Mouse (Mus musculus) limb, embryonic 14.5 days (tissue): ENCODE results near the gene Gm3047. TPM values are rescaled to one million over a fixed set of nuclear protein-coding genes. Genes with fewer than 3 reads are reported as not detected.
"Not testable (repeated sequence)": the region's sequence is repeated elsewhere in the genome, so short reads cannot be mapped to it uniquely, and the experiment has no call there.

Experiments used
- ATAC-seq: fragments of 200-750 bp; cut with Nextera tagmentation; 2 replicates; pipeline ENCODE4 v1.8.0; 2017; ENCODE audit warnings: low read depth, moderate number of reproducible peaks, moderate TSS enrichment; ENCODE audit not compliant: low FRiP score
- DNase-seq: peaks from one replicate; pipeline ENCODE4 v3.0.0-alpha.2; 2015; ENCODE audit warnings: low spot score
- H3K27ac ChIP-seq: fragments of 300-500 bp; sonication (generic); replicated peaks from 2 replicates; pipeline ENCODE4 v1.5.1; 2014; ENCODE audit warnings: low read depth, mild to moderate bottlenecking, low read length, moderate library complexity, mixed read lengths
- H3K27me3 ChIP-seq: fragments of 300-500 bp; sonication (generic); 2 replicates; pipeline ENCODE4 v1.6.1; 2014; ENCODE audit warnings: low read length, mixed read lengths; ENCODE audit not compliant: control insufficient read depth, insufficient read depth
- H3K36me3 ChIP-seq: fragments of 300-500 bp; sonication (generic); 2 replicates; pipeline ENCODE4 v1.6.1; 2014; ENCODE audit warnings: mild to moderate bottlenecking, low read length, moderate library complexity, mixed read lengths; ENCODE audit not compliant: control insufficient read depth, insufficient read depth
- H3K4me1 ChIP-seq: fragments of 300-500 bp; sonication (generic); 2 replicates; pipeline ENCODE4 v1.6.1; 2014; ENCODE audit warnings: antibody characterized with exemption, low read length, mixed read lengths; ENCODE audit not compliant: control insufficient read depth, insufficient read depth
- H3K4me2 ChIP-seq: fragments of 300-500 bp; sonication (generic); replicated peaks from 2 replicates; pipeline ENCODE4 v1.6.1; 2014; ENCODE audit warnings: low read depth, mild to moderate bottlenecking, low read length, moderate library complexity; ENCODE audit not compliant: severe bottlenecking
- H3K4me3 ChIP-seq: fragments of 300-500 bp; sonication (generic); replicated peaks from 2 replicates; pipeline ENCODE4 v1.5.1; 2014; ENCODE audit warnings: low read length
- H3K9ac ChIP-seq: fragments of 300-500 bp; sonication (generic); 2 replicates; pipeline ENCODE4 v1.6.1; 2014; ENCODE audit warnings: mild to moderate bottlenecking, low read depth, low read length, moderate library complexity; ENCODE audit not compliant: severe bottlenecking
- H3K9me3 ChIP-seq: fragments of 300-500 bp; sonication (generic); 2 replicates; pipeline ENCODE4 v1.6.1; 2016; ENCODE audit warnings: low read length; ENCODE audit not compliant: control insufficient read depth
- WGBS: fragments of 180-500 bp; shearing (Covaris S2); extraction: QIAGEN DNeasy Blood & Tissue Kit; methylation state at CpG from one replicate; pipeline ENCODE4 v1.1.7; 2014; 5-methylcytosine and 5-hydroxymethylcytosine counted together
- polyA plus RNA-seq, 2 experiments: library from polyadenylated mRNA; depleted of rRNA in 1 of 2; stranded (reverse) in 1 of 2; unstranded in 1 of 2; fragments of >200 nt; fragmentation: Nextera tagmentation in 1 of 2; extraction: Ambion mirVana in 1 of 2; gene quantifications; 2 replicates each; pipeline versions ENCODE4 v1.2.1 to v1.2.3; 2012 to 2014

Gm3047 gene
- polyA plus RNA-seq (2012; rRNA removed), result not detected in 2 replicates
- polyA plus RNA-seq (2014; fragmentation: Nextera tagmentation; extraction: Ambion mirVana), result not detected in 2 replicates

DNA sequence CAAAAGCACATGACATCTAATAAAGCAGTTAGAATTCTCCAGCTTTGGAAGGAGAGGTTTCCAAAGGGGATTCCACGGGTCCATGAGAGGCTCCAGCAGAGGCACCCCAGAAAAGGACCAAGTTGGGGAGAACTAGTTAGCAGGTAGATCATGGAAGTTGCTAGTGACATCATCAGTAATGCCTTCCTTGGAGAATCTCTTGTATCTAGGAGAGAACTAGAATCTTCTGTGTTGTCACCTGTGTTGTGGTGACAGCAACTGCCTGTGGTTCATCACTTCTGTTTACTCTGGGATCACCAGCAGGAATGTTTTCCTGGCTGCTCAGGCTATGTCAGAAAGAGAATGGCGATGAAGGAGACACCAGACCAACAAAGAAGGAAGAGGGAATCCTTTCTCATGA is at the start of gene Gm3047:
Gm3047 (plus strand) TSS at position 301 of the 400 bp plus-strand sequence.
- not testable (repeated sequence) for H3K4me2 ChIP-seq, DNase-seq, H3K36me3 ChIP-seq, ATAC-seq, H3K27ac ChIP-seq, H3K9me3 ChIP-seq, H3K9ac ChIP-seq, H3K4me1 ChIP-seq, H3K27me3 ChIP-seq, H3K4me3 ChIP-seq
- WGBS, result no CpG with 5 or more reads among the region's 2 CpGs

Other genes starting within 250 kb of the Gm3047 start
- gene Gm3149, start 238.1 kb upstream of the Gm3047 start, polyA plus RNA-seq (2012; rRNA removed), result not detected in 2 replicates
- not detected in 2 replicates for gene Gm3149, start 238.1 kb upstream of the Gm3047 start, polyA plus RNA-seq (2014; fragmentation: Nextera tagmentation; extraction: Ambion mirVana)
- gene 2610042L04Rik, start 220.6 kb upstream of the Gm3047 start, polyA plus RNA-seq (2012; rRNA removed), result 0.15 and 0.38 TPM in 2 replicates
- 0.12 and 0.28 TPM in 2 replicates for gene 2610042L04Rik, start 220.6 kb upstream of the Gm3047 start, polyA plus RNA-seq (2014; fragmentation: Nextera tagmentation; extraction: Ambion mirVana)
- gene Gm3159, start 157.9 kb upstream of the Gm3047 start, polyA plus RNA-seq (2012; rRNA removed), result not detected in 2 replicates
- not detected in 2 replicates for gene Gm3159, start 157.9 kb upstream of the Gm3047 start, polyA plus RNA-seq (2014; fragmentation: Nextera tagmentation; extraction: Ambion mirVana)
- 0.23 and 0.58 TPM in 2 replicates for gene Gm3164, start 140.0 kb upstream of the Gm3047 start, polyA plus RNA-seq (2012; rRNA removed)
- gene Gm3164, start 140.0 kb upstream of the Gm3047 start, polyA plus RNA-seq (2014; fragmentation: Nextera tagmentation; extraction: Ambion mirVana), result 0.59 and 0.82 TPM in 2 replicates
- 0.51 and 2.8 TPM in 2 replicates for gene Gm3173, start 124.4 kb upstream of the Gm3047 start, polyA plus RNA-seq (2012; rRNA removed)
- not detected in 2 replicates for gene Gm3173, start 124.4 kb upstream of the Gm3047 start, polyA plus RNA-seq (2014; fragmentation: Nextera tagmentation; extraction: Ambion mirVana)
- gene Gm3182, start 73.7 kb upstream of the Gm3047 start, polyA plus RNA-seq (2012; rRNA removed), result not detected in 2 replicates
- gene Gm3182, start 73.7 kb upstream of the Gm3047 start, polyA plus RNA-seq (2014; fragmentation: Nextera tagmentation; extraction: Ambion mirVana), result not detected in 2 replicates
- not detected in 2 replicates for gene Gm8159, start 76.9 kb downstream of the Gm3047 start, polyA plus RNA-seq (2012; rRNA removed)
- not detected in 2 replicates for gene Gm8159, start 76.9 kb downstream of the Gm3047 start, polyA plus RNA-seq (2014; fragmentation: Nextera tagmentation; extraction: Ambion mirVana)
- gene Gm3239, start 108.8 kb downstream of the Gm3047 start, polyA plus RNA-seq (2012; rRNA removed), result 0.05 TPM in 1 of 2 replicates, not detected in the other
- not detected in 2 replicates for gene Gm3239, start 108.8 kb downstream of the Gm3047 start, polyA plus RNA-seq (2014; fragmentation: Nextera tagmentation; extraction: Ambion mirVana)
- gene Gm7876, start 153.8 kb downstream of the Gm3047 start, polyA plus RNA-seq (2012; rRNA removed), result not detected in 2 replicates
- not detected in 2 replicates for gene Gm7876, start 153.8 kb downstream of the Gm3047 start, polyA plus RNA-seq (2014; fragmentation: Nextera tagmentation; extraction: Ambion mirVana)
- gene Gm3252, start 171.4 kb downstream of the Gm3047 start, polyA plus RNA-seq (2012; rRNA removed), result 0.35 and 0.42 TPM in 2 replicates
- 0.23 TPM in 1 of 2 replicates, not detected in the other for gene Gm3252, start 171.4 kb downstream of the Gm3047 start, polyA plus RNA-seq (2014; fragmentation: Nextera tagmentation; extraction: Ambion mirVana)
- not detected in 2 replicates for gene Gm9602, start 220.9 kb downstream of the Gm3047 start, polyA plus RNA-seq (2012; rRNA removed)
- not detected in 2 replicates for gene Gm9602, start 220.9 kb downstream of the Gm3047 start, polyA plus RNA-seq (2014; fragmentation: Nextera tagmentation; extraction: Ambion mirVana)